Mouse (Mus musculus): ENCODE measurements around the gene Olfr320. TPM values are rescaled to one million over a fixed set of nuclear protein-coding genes. Genes with fewer than 3 reads are reported as not detected.
"Not testable (repeated sequence)": the region's sequence is repeated elsewhere in the genome, so short reads cannot be mapped to it uniquely, and the experiment has no call there.

The Olfr320 gene
- total RNA-seq (2017): not detected in 2 replicates

DNA sequence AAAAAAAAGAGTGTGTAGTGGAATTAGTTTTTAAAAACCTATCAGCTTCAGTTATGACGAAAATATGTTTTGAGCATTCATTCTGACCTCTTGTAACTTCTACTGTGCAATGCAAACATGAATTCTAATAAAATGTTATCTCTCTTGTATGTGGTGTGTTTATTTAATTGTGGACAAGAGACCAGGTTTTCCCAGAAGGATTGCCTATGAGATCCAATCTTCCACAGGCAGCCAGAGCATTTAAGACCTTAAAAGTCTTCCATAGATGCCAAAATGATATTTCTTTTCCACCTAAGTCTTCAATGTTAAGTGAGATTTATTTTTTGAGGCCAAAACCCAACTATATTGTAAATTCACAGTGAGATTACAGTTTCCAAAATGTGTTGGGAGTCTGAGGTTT is at the start of gene Olfr320:
Gene Olfr320, plus strand, starts transcription at position 301 of the 400 bp plus-strand sequence.
- no peak for ATAC-seq (ENCODE audit: extremely low read depth, insufficient number of reproducible peaks, low FRiP score, poor library complexity, severe bottlenecking)

DNA sequence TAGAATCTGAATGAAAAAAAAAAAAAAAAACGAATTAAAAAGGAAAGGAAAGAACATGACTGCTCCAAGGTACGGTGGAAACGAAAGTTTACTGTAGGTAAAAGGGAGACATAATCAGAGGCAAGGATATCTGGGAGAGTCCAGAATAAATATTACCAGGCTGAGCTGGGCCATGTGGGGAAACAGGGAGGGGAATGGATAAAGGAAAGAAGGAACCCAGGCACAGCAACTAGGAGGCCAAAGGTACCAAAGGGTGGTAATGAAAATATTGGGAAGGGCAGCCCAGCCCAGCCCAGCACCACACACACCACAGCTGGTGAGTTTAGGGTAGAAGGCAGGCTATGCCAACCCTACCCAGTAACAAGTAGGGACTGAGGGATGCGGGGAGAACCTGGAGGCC is 46.0 kb upstream of the Olfr320 start:
- no peak for ATAC-seq (ENCODE audit: extremely low read depth, insufficient number of reproducible peaks, low FRiP score, poor library complexity, severe bottlenecking)

DNA sequence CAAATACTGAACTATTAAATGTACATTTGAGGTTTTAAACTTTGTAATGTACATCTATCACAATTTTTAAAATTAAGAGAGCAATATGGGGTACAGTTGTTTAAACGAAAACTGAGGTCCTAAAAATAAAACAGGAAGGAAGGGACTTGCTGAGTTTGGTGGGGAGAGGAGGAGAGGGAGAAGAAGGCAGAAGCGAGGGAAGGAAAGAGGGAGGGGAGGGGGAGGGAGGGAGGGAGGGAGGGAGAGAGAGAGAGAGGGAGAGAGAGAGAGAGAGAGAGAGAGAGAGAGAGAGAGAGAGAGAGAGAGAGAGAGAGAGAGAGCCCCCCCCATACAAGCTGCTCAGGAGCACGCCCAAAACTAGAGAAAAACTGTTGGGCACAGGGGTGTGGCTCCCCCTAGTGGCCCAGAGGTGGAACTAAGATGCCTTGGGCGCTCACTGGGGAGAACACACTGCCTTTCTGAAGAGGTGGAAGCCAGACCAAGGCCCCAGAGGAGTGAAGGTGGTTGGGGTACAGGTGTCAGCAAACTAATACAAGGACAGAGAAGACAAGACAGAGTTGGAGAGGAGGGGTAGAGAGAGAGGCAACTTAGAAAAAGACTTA is 44.4 kb upstream of the Olfr320 start:
- ATAC-seq (ENCODE audit: extremely low read depth, insufficient number of reproducible peaks, low FRiP score, poor library complexity, severe bottlenecking): peak; percentile 59

DNA sequence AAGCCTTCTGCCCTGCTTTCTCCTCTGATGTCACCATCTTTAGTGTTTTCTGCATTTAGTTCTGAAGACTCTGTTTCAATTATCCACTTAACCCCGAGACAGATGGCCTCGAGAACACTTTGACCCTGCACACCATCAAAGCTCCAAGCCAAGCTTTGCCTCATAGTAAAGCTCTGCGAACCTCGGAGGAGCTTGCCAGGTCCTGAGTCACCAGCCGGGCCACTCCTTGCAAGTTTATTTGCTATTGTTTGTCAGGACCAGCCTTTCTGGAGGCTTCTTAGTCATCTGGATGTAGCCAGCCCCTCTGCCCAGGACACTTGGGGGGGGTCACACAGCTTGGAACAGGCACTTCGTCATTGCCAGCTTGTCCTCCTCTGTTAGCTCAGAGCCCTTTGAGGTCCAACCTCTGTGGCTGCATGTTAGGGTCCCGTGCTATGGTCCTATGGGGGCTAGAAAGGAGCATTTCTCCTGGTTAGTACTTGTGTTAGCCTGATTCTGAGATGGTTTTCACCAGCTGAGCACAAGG is 42.7 kb upstream of the Olfr320 start:
- ATAC-seq (ENCODE audit: extremely low read depth, insufficient number of reproducible peaks, low FRiP score, poor library complexity, severe bottlenecking): no peak

DNA sequence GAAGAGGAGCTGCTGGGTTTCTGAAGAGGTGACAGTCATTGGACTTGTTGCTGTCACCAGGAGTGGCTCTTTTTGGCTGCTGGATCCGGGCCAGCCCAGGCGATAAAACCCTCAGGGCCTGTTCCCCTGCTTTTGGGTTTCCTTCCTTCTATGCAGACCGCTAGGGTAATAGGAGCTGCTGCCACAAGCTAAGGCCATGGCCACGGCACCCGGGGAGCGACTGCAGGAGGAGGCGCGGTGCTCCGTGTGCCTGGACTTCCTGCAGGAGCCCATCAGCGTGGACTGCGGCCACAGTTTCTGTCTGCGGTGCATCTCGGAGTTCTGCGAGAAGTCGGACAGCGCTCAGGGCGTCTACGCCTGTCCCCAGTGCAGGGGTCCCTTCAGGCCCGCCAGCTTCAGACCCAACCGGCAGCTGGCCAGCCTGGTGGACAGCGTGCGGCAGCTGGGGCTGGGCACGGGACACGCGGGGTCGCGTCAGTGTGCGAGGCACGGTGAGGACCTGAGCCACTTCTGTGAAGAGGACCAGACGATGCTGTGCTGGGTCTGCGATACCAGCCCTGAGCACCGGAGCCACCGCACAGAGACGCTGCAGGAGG is 40.5 kb upstream of the Olfr320 start, which contains the start of gene Trim58:
Gene Trim58, plus strand, starts transcription at position 194 of the 596 bp plus-strand sequence.
- no peak for ATAC-seq (ENCODE audit: extremely low read depth, insufficient number of reproducible peaks, low FRiP score, poor library complexity, severe bottlenecking)

DNA sequence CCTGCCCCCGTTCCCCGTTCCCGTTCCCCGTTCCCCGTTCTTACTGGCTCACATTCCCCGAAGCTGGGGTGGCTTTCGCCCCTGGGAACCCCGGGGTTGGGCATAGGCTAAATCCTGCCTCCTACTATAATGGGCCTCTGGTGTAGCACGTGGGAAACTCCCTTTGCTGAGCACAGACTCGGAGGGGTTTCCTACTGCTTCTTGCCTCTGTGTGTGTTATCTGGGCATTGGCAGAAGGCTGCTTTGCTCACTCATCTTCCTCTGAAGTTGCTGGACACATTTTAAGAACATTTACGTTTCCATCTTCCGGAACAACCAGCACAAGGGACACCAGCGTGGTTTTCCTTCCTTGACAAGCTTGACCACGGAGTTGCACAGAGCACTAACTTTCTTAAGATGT is 39.8 kb upstream of the Olfr320 start:
- ATAC-seq (ENCODE audit: extremely low read depth, insufficient number of reproducible peaks, low FRiP score, poor library complexity, severe bottlenecking): no peak

DNA sequence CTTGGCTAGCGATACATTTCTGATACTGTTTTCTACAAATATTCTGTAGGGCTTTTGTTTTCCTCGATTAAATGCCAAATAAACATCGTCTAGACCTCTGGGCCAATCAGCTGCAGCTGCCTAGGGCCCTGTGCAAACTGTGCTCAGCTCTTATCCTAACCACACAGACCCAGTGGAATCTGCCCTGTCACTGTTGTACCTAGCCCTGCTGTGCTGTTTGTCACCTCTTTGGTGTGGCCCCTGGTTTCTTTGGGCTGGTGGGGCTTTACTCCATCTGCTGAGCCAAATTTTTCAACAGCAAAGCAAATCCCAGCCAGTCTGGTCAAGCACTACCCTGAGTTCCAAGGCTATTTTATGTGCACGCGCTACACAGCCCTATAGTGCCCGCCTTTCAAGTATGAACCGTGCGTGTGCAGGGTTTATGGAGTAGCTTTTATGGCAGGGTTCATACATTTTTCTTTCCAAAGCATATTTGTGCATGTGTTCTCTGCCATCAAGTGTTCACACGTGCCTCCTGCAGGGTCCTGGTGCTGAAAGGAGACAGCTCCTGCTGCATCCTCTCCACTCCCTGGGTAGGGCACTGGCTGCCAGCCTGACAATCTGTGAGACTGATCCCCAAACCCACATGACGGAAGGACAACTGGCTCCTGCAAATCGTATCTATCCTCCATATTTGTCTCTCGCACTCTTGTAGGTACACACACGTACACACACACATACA is 39.1 kb upstream of the Olfr320 start:
- ATAC-seq (ENCODE audit: extremely low read depth, insufficient number of reproducible peaks, low FRiP score, poor library complexity, severe bottlenecking): no peak

DNA sequence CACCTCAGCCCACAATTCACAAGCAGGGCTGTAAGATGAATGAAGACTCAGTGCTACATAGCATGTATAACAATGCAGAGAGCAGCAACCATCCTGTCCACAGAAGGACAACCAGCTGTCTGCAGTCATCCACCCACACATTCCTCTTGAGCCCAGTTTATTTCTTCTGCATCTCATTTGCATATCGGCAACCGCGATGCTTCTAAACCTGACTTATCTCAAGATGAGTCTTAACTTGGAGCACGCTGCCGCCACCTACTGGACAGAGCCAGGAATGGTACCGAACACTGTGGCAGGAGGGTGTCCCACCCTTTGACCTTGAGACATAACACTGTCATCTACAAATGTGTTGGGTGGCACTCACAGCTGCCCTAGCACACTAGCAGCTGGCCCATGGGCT is 37.5 kb upstream of the Olfr320 start:
- ATAC-seq (ENCODE audit: extremely low read depth, insufficient number of reproducible peaks, low FRiP score, poor library complexity, severe bottlenecking): peak; percentile 55; the same call in 1 of the 2 replicates

DNA sequence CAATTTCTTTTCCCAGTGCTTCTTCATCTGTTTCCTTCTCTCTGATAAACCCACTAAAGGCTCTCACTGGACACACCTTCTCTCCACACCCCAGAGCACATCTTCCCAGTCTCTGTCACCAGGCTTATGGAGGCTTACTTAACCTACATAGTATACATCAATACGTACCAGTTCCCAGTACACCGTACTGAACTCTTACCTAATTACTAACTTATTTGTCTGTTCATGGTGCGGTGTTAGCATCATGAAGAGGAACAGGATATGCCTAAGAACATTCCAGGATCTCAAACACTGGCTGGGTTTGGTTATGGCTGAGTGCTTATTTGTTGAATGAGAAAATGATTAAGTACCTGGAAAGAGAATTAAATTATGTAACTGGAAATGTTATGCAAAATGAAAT is 25.7 kb upstream of the Olfr320 start:
- ATAC-seq (ENCODE audit: extremely low read depth, insufficient number of reproducible peaks, low FRiP score, poor library complexity, severe bottlenecking): no peak

DNA sequence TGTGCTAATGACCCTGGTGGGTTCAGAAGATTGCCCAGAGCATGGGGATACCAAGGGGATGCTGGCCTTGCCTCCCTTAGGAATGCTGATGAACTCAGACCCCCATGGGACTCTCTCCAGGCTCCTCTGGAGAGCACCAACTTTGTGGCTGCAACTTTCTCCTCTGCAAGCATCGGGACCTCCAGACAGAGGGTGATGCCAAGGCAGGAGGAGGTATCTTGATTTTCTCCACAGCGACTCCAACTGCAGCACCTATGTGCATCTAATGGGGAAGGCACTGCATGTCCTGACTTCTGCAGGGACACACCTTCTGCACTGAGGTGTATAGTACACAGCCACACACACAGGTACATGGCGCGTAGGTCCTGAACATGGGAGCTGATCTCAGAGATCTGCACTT is 22.3 kb upstream of the Olfr320 start, which contains the start of gene Olfr322:
Gene Olfr322, plus strand, starts transcription at position 187 of the 400 bp plus-strand sequence.
- no peak for ATAC-seq (ENCODE audit: extremely low read depth, insufficient number of reproducible peaks, low FRiP score, poor library complexity, severe bottlenecking)

DNA sequence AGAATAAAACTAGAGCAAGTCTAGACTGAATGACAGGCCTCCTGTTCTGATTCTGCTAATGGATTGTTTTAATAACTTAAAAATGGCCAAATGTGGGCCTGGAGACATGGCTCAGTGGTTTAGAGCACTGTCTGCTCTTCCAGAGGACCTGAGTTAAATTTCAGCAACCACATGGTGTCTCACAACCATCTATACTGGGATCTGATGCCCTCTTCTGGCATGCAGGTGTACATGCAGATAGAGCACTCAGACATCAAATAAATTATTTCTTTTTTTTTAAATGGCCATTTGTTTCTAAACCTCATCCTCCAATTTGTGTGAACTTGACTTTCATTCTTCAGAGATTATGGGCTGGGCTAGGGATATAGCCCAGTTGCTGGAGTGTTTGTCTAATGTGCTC is 11.6 kb upstream of the Olfr320 start:
- no peak for ATAC-seq (ENCODE audit: extremely low read depth, insufficient number of reproducible peaks, low FRiP score, poor library complexity, severe bottlenecking)

DNA sequence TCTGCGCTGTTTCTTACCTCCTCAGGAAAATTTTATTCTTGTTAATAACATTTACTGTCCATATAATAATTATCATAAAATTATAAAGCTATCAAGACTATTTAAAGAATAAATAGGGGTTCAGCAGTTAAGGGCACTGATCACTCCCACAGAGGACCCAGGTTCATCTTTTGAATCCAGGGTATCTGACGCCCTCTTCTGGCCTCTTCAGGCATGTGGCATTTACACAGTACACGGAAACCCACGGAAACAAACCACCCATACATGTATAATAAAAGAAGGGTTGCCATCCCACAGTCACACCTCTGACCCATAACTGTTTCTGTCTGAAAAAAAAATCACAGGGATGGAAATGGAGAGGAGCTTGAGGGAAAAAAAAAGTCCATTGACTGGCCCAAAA is 9.1 kb upstream of the Olfr320 start:
- ATAC-seq (ENCODE audit: extremely low read depth, insufficient number of reproducible peaks, low FRiP score, poor library complexity, severe bottlenecking): no peak

DNA sequence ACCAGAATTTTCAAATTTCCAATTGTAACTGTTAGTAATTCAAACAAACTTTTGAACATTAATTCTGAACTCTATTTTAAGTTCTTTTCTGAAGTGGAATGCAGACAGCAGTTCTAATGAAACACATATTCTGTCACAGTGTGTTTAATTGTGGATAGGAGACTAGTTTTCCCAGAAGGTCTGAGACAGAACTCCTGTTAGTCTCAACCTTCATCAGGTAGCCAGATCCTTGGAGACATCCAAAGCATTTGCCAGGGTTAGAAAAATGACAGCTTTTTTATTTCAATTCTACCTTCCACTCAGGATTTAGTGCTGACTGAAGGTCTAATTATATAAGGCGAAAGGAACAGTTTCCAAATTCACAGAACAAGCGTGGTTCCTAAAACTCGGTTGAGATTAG is 18.0 kb downstream of the Olfr320 start, which contains the start of gene Olfr319:
Gene Olfr319, plus strand, starts transcription at position 301 of the 400 bp plus-strand sequence.
- no peak for ATAC-seq (ENCODE audit: extremely low read depth, insufficient number of reproducible peaks, low FRiP score, poor library complexity, severe bottlenecking)

DNA sequence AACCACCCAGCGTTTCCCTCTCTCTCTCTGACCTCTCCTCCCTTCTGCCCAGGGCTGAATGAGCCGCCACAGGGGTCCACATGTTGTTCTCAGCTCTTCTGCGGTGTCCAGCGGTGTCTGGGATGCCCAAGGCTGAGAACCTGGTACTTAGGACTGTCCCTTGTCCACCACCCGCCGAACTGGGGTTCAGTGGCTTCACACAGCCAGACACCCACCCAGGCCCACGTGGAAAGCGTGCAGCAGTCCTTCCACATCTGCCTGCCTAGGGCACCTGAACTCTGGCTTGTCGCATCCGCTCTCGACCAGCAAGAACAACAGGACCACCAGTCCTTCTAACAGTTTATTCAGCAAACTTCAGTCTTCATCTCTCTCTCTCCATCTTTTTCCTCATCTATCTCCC is 28.2 kb downstream of the Olfr320 start:
- no peak for ATAC-seq (ENCODE audit: extremely low read depth, insufficient number of reproducible peaks, low FRiP score, poor library complexity, severe bottlenecking)

DNA sequence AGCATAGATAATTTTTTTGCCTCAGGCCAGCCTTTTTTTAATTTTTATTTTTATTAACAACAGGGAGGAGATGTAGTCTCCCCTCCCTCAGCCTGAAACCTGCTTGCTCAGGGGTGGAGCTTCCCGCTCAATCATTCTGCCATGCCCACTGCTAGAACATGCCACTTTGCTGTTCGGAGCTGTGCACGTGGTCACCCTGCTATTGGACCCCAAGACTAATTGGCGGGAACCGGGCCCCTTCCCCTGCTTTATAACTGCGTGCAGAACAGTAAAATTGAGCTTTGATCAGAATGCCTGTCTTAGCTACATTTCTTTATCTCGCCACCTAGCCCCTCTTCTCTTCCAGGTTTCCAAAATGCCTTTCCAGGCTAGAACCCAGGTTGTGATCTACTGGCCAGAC is 36.8 kb downstream of the Olfr320 start:
- not testable (repeated sequence) for ATAC-seq (ENCODE audit: extremely low read depth, insufficient number of reproducible peaks, low FRiP score, poor library complexity, severe bottlenecking)

DNA sequence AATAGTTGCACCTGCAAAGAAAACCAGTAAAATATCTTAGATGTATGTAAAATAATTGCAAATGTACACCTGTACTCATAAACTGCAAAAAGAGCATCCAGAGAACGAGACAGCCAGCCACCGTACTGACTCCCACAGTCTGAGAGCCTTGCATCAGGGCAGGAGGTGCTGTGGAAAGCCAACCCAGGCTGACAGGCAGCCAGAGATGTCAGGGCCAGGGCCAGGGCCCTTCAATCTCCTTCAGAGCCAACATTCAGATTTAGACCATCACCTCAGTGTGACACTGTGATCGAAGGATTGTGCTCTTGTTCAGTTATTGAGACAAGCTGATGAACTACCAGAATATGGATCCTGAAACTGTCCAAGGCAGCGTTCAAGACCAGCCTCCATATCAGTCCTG is 38.8 kb downstream of the Olfr320 start:
- ATAC-seq (ENCODE audit: extremely low read depth, insufficient number of reproducible peaks, low FRiP score, poor library complexity, severe bottlenecking): no peak

DNA sequence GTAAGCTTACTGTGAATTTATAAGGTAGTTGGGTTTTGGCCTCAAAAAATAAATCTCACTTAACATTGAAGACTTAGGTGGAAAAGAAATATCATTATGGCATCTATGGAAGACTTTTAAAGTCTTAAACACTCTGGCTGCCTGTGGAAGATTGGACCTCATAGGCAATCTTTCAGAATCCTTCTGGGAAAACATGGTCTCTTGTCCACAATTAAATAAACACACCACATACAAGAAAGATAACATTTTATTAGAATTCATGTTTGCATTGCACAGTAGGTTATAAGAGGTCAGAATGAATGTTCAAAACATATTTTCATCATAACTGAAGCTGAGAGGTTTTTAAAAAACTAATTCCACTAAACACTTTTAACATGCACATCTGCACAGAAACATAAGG is 43.0 kb downstream of the Olfr320 start, which contains the start of gene Olfr318:
Gene Olfr318, minus strand, starts transcription at position 101 of the 400 bp plus-strand sequence.
- ATAC-seq (ENCODE audit: extremely low read depth, insufficient number of reproducible peaks, low FRiP score, poor library complexity, severe bottlenecking): no peak

DNA sequence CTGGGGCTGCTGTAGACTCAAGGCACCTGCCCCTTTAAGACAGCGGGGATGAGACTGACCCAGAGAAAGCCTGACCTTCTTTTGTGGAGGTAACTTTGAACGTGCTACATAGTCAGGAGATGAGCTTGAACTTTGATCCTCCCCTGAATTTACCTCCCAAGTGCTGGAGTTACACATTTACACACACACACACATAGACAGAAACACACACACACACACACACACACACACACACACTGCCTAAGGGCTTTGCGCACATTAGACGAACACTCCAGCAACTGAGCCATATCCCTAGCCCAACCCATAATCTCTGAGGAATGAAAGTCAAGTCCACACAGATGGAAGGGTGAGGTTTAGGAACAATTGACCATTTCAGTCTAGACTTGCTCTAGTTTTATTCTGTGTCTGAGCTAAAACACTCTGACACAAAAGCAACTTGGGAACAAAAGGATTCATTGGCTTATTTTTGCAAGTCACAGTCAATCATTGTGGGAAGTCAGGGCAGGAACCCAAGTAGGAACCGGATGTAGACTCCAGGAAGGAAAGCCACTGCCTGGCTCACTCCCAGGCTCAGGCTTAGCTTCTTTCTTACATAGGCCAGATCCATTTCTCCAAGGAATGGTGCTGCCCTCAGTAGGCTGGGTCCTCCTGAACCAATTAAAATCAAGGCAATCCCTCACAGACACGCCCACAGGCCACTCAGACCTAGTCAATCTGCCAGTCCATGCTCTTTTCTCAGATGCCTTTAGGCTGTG is 47.2 kb downstream of the Olfr320 start:
- not testable (repeated sequence) for ATAC-seq (ENCODE audit: extremely low read depth, insufficient number of reproducible peaks, low FRiP score, poor library complexity, severe bottlenecking)

DNA sequence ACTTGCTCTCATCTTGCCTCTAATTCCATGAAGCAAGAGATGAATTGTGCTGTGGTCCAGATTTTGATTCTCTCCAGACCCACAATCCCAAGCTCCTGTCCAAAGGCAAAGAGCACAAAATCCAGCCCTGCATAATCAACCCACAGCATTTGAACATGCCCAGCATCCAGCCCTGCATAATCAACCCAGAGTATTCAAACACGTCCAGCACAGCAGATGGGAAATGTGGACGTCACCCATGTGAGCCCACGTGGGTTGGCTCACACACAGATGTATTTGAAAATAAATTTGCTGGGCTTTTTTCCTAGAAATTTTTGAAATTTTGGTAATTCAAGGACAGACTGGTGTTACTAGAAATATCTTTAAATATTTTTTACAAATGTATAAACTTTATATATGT is 52.5 kb downstream of the Olfr320 start:
- no peak for ATAC-seq (ENCODE audit: extremely low read depth, insufficient number of reproducible peaks, low FRiP score, poor library complexity, severe bottlenecking)
